Mouse (Mus musculus) midbrain, postnatal 0 days (tissue): ENCODE data around the gene Trim62. TPM values are rescaled to one million over a fixed set of nuclear protein-coding genes. Genes with fewer than 3 reads are reported as not detected.

Experiments used
- ATAC-seq: fragments of 200-750 bp; cut with Nextera tagmentation; 2 replicates; pipeline ENCODE4 v1.8.0; 2017; ENCODE audit warnings: moderate number of reproducible peaks, mild to moderate bottlenecking, moderate TSS enrichment, moderate library complexity; ENCODE audit not compliant: low FRiP score
- DNase-seq: peaks from one replicate; pipeline ENCODE4 v3.0.0-alpha.2; 2015; ENCODE audit warnings: low spot score
- H3K27ac ChIP-seq: fragments of 300-500 bp; sonication (generic); 2 replicates; pipeline ENCODE4 v1.5.1; 2014; ENCODE audit warnings: low read depth, mild to moderate bottlenecking, low read length, mixed read lengths
- H3K27me3 ChIP-seq: fragments of 300-500 bp; sonication (generic); 2 replicates; pipeline ENCODE4 v1.6.1; 2014; ENCODE audit warnings: low read length, control low read depth, mixed read lengths; ENCODE audit not compliant: insufficient read depth
- H3K36me3 ChIP-seq: fragments of 300-500 bp; sonication (generic); 2 replicates; pipeline ENCODE4 v1.6.1; 2014; ENCODE audit warnings: low read length, control low read depth, mixed read lengths; ENCODE audit not compliant: insufficient read depth
- H3K4me1 ChIP-seq: fragments of 300-500 bp; sonication (generic); 2 replicates; pipeline ENCODE4 v1.6.1; 2014; ENCODE audit warnings: mild to moderate bottlenecking, control low read depth, antibody characterized with exemption, low read length, mixed read lengths; ENCODE audit not compliant: insufficient read depth
- H3K4me2 ChIP-seq: fragments of 300-500 bp; sonication (generic); 2 replicates; pipeline ENCODE4 v1.6.1; 2014; ENCODE audit warnings: low read depth, mild to moderate bottlenecking, low read length, mixed read lengths; ENCODE audit not compliant: poor library complexity, severe bottlenecking
- H3K4me3 ChIP-seq: fragments of 300-500 bp; sonication (generic); 2 replicates; pipeline ENCODE4 v1.5.1; 2014; ENCODE audit warnings: low read depth, mild to moderate bottlenecking, low read length, moderate library complexity
- H3K9ac ChIP-seq: fragments of 300-500 bp; sonication (generic); replicated peaks from 2 replicates; pipeline ENCODE4 v1.6.1; 2014; ENCODE audit warnings: mild to moderate bottlenecking, low read length, moderate library complexity, mixed read lengths; ENCODE audit not compliant: poor library complexity, severe bottlenecking
- H3K9me3 ChIP-seq: fragments of 300-500 bp; sonication (generic); 2 replicates; pipeline ENCODE4 v1.6.1; 2016; ENCODE audit warnings: low read length, control low read depth
- CTCF ChIP-seq: IDR thresholded peaks from 2 replicates; pipeline ENCODE4 v1.5.1; 2016; ENCODE audit warnings: antibody characterized with exemption, mild to moderate bottlenecking
- WGBS: fragments of 180-500 bp; shearing (Covaris S2); extraction: QIAGEN DNeasy Blood & Tissue Kit; methylation state at CpG from one replicate; pipeline ENCODE4 v1.1.7; 2014; 5-methylcytosine and 5-hydroxymethylcytosine counted together
- polyA plus RNA-seq: library from polyadenylated mRNA; unstranded; fragments of >200 nt; fragmentation: Nextera tagmentation; extraction: Ambion mirVana; gene quantifications from 2 replicates; pipeline ENCODE4 v1.2.1, GENCODE M21; 2015
- total RNA-seq: library from RNA; depleted of rRNA; stranded (reverse); fragments of >200 nt; gene quantifications from 2 replicates; pipeline ENCODE4 v1.2.3, GENCODE M21; 2014

Trim62 gene
- total and polyA plus RNA-seq, 2 experiments from 2014 or later = 25.2 to 26.8 TPM

DNA sequence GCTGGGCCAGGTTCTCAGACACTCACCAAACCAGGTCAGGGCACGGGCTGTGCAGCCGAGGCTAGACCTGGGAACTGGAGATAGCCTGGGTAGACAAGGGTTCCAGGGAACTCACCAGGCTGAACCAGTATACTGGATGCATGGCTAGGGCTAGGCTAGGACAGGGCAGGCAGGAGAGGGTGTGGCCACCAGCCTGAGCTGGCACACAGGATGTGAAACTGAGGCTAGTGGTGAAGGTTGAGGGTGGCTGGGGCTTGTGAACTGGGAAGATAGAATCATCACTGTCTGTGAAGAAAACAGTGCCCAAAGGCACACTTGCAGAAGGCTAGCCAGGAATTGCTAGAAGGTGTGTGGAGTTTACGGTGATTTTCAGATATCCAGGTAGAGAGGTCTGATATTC is 34.4 kb upstream of the Trim62 start:
- Histone ChIP-seq H3K27ac (no peak overlapping the region), H3K4me1 (no peaks in the 10 kb centered on the region), H3K4me3 (no peak overlapping the region), H3K4me2 (no peak overlapping the region), H3K9me3 (no peaks in the 10 kb centered on the region), H3K27me3 (no peaks in the 10 kb centered on the region), H3K36me3 (no peaks in the 10 kb centered on the region), H3K9ac (no peak overlapping the region)
- ATAC-seq (no peak), DNase-seq (no peak)
- 86% methylated on average over 3 of the region's 3 CpGs for WGBS
- TF ChIP-seq CTCF = no peak

GRCm38 (mm10) chr4:128849686-128850085 is 33.7 kb upstream of the Trim62 start:
- Histone ChIP-seq H3K36me3 (no peaks in the 10 kb centered on the region), H3K27me3 (no peaks in the 10 kb centered on the region), H3K4me1 (no peaks in the 10 kb centered on the region), H3K4me3 (no peak overlapping the region), H3K9ac (no peak overlapping the region), H3K27ac (no peak overlapping the region), H3K9me3 (no peaks in the 10 kb centered on the region), H3K4me2 (no peak overlapping the region)
- TF ChIP-seq CTCF = no peak
- DNase-seq = no peak
- 81% methylated on average over 7 of the region's 7 CpGs for WGBS
- no peak for ATAC-seq

- H3K4me3 ChIP-seq = no peak overlapping the region
- ATAC-seq (no peak), DNase-seq (no peak)
- no peak overlapping the region for H3K4me2 ChIP-seq
- H3K9me3 ChIP-seq = no peaks in the 10 kb centered on the region
- no peaks in the 10 kb centered on the region for H3K4me1 ChIP-seq
- TF ChIP-seq CTCF = no peak
- H3K36me3 ChIP-seq = no peaks in the 10 kb centered on the region
- 89% methylated on average over 12 of the region's 12 CpGs for WGBS
- H3K9ac ChIP-seq = no peak overlapping the region
- H3K27ac ChIP-seq = no peak overlapping the region
- H3K27me3 ChIP-seq = no peaks in the 10 kb centered on the region
Observed at GRCm38 (mm10) chr4:128852266-128852887, 31.0 kb upstream of the Trim62 start.

DNA sequence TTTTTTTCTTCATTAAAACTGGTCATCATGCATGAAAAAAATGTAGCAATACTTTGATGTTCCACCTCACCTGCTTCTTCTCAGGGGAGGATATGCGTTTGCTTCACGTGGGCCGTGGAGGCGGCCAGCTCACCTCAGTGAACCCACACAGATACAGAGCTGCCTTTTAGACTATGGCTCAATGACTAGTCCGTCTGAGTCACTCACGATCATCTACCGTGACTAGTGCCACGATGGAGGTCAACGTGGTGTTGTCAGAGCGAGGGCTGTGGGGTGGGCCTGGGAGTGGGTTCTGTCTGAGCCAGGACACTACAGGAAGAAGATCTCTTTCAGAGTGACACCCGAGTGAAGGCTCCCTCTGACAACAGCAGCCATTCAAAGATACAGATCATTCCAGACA is 30.3 kb upstream of the Trim62 start:
- no peak overlapping the region for H3K9ac ChIP-seq
- WGBS = 67% methylated on average over 11 of the region's 11 CpGs
- DNase-seq (no peak), ATAC-seq (no peak)
- no peaks in the 10 kb centered on the region for H3K4me1 ChIP-seq
- no peaks in the 10 kb centered on the region for H3K36me3 ChIP-seq
- no peaks in the 10 kb centered on the region for H3K9me3 ChIP-seq
- H3K4me3 ChIP-seq = no peak overlapping the region
- H3K27ac ChIP-seq = no peak overlapping the region
- H3K4me2 ChIP-seq = no peak overlapping the region
- no peaks in the 10 kb centered on the region for H3K27me3 ChIP-seq
- no peak for TF ChIP-seq CTCF

DNA sequence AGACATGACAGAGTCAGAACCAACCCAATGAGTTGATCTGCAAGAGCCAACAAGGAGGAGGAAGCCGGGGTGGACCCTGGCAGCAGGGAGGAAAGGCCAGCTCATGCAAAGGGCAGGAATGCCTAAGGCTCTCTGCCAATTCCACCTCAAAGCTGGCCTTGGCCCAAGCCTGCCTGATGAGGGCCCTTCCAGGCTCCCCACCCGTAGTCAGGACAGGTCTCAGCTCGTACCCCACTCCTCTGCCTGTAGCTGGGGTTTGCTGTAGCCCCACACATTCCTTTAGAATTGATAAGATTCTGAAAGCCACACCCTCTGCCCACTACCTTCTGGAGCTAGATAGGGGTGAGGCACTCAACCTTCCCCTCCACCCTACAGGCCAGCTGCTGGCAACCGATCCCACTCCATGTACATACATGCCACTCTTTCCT is 27.8 kb upstream of the Trim62 start:
- Histone ChIP-seq H3K9ac (no peak overlapping the region), H3K27ac (no peak overlapping the region), H3K4me3 (no peak overlapping the region), H3K4me2 (no peak overlapping the region), H3K36me3 (no peaks in the 10 kb centered on the region), H3K9me3 (no peaks in the 10 kb centered on the region), H3K4me1 (no peaks in the 10 kb centered on the region), H3K27me3 (no peaks in the 10 kb centered on the region)
- no peak for DNase-seq
- no peak for ATAC-seq
- TF ChIP-seq CTCF = no peak
- 78% methylated on average over 4 of the region's 4 CpGs for WGBS

- 74% methylated on average over 2 of the region's 2 CpGs for WGBS
- no peaks in the 10 kb centered on the region for H3K27me3 ChIP-seq
- no peak overlapping the region for H3K4me2 ChIP-seq
- no peak overlapping the region for H3K4me3 ChIP-seq
- no peak overlapping the region for H3K9ac ChIP-seq
- TF ChIP-seq CTCF = no peak
- H3K9me3 ChIP-seq = no peaks in the 10 kb centered on the region
- H3K4me1 ChIP-seq = no peaks in the 10 kb centered on the region
- no peak for ATAC-seq
- H3K36me3 ChIP-seq = no peaks in the 10 kb centered on the region
- H3K27ac ChIP-seq = no peak overlapping the region
- DNase-seq = no peak
Observed at GRCm38 (mm10) chr4:128857212-128857611, 26.2 kb upstream of the Trim62 start.
